Mouse (Mus musculus) retina, embryonic 14.5 days (tissue): Measurements from ENCODE around the gene Olfr813.
"Not testable (repeated sequence)": the region's sequence is repeated elsewhere in the genome, so short reads cannot be mapped to it uniquely, and the experiment has no call there.

Source experiments
- DNase-seq: peaks from one replicate; pipeline ENCODE4 v3.0.0-alpha.2; 2015; ENCODE audit warnings: low spot score

The Olfr813 gene

DNA sequence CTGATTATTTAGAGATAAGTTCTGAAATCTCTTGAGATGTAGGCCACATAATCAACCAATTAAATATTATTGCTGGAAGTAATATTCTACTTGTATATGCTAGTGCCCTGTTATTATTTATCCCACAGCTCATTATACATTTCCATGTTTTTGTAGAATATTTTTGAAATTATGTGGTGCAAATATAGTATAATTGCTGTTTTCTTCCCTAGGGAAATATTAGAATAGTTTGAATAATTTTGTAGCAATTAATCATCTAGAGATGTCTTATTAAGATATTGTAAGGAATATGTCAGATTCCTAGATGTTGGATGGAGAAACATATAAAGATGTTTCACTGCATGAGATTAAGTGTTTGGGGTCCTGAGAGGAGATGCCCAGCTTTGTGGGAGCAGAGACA lies at the start of gene Olfr813:
Gene Olfr813 (plus strand): TSS at position 301 of the 400 bp plus-strand sequence.
- no peak for DNase-seq

DNA sequence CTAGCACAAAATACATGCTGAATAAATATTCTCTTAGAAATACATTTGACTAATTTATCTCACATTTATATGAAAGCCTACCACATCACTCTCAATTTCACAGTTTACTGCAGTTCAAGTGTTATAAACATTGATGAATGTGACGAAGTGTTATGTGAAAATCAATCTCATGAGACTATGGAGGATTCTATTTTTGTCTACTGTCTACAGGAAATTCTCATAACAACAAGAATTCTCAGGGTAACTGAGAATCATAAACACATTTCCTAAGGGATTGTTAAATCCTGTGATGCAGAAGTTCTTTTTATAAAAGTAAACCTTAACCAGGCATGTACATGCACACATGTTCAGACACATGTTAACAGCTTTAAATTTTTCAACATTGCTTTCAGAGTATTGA lies 9.2 kb upstream of the Olfr813 start, which contains the start of gene Olfr812:
Gene Olfr812 (minus strand): TSS at position 101 of the 400 bp plus-strand sequence.
- DNase-seq: no peak

DNA sequence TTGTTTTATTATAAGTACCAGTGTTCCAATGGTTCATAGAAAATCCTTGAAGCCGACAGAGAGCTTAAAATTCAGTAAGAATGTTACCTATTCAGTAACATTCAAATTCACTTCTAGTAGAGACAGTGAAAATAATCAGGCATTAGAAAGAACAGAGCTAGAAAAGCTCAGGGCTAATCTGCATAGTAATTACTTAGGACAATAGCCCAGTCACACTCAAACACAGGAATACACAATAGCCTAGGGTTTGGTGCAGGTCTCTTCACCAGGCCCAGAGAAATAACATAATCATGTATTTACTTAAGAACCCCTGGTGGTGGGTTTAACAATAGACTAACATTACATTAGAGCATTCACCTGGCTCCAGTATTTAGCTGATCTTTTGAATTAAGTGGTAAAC lies 7.8 kb upstream of the Olfr813 start:
- DNase-seq: no peak

DNA sequence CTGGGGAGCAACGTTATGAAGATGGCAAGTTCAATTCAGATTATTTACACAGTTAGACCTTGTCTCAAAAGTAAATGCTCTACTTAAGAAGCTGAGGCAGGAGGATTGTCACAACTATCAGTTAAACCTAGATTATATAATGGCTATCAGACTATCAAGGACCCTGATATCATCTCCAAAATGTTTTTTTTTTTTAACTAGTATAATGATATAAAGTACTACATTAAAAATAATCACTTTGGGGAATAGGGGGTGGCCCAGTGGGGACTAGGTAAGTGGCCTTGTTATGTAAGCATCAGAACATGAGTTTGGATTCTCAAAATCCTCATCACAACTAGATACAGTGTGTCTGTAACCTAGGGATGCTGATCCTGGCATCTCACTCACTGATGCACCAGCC lies 24.6 kb downstream of the Olfr813 start, which contains the start of gene Olfr814:
Gene Olfr814 (minus strand): TSS at position 101 of the 400 bp plus-strand sequence.
- DNase-seq: not testable (repeated sequence)

DNA sequence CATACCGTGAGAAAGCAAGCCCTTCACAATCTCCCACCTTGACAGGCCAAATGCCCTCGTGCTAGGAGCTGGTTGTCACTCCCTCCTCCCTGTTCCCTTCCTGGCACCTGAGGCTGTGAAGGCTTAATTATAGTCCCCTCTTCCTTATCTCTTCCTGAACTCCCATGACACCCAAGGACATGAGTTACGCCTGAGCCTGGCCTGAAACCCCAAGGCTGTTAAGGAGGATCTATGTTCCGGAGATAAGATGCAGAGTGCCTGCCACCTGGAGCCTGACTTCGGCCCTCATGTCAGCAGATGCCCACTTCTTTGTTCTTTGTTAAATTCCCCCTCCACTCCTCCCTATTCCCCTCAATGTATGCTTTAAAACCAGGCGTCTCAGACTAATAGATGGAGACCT lies 30.3 kb downstream of the Olfr813 start:
- not testable (repeated sequence) for DNase-seq

DNA sequence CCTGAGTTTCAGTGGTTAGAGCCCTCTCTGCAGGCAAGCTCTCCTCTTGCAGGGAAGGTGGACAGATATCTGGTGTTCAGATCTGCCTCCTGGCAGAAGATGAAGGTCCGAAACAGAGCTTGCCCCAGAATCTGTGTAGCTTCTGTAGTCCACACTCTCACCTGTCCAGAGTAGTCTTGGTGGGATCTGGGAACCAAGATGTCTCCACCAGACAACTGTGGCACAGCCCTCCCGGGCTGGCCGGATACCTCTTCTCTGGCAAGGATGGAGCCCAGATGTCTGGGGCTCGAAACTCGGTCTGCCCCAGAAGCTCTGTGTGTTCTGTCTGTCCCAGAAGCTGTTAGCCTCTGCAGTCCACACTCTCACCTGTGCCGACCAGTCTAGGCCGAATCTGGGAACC lies 30.8 kb downstream of the Olfr813 start:
- DNase-seq: no peak

DNA sequence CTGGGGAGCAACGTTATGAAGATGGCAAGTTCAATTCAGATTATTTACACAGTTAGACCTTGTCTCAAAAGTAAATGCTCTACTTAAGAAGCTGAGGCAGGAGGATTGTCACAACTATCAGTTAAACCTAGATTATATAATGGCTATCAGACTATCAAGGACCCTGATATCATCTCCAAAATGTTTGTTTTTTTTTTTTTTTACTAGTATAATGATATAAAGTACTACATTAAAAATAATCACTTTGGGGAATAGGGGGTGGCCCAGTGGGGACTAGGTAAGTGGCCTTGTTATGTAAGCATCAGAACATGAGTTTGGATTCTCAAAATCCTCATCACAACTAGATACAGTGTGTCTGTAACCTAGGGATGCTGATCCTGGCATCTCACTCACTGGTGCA lies 50.6 kb downstream of the Olfr813 start, which contains the start of gene Olfr815:
Gene Olfr815 (minus strand): TSS at position 101 of the 400 bp plus-strand sequence.
- not testable (repeated sequence) for DNase-seq
